Mouse (Mus musculus) erythroblast, embryonic 14.5 days (primary cell): Measurements from ENCODE around the gene Gba.

Experiments
- GATA1 ChIP-seq: IDR thresholded peaks from 2 replicates; pipeline ENCODE4 v1.6.1; 2012; ENCODE audit warnings: low read length, inconsistent platforms, mixed read lengths
- TAL1 ChIP-seq: IDR thresholded peaks from 3 replicates; pipeline ENCODE4 v1.6.1; 2012; ENCODE audit warnings: low read length, inconsistent platforms, mixed read lengths

GRCm38 (mm10) chr3:89183058-89183958, 19.4 kb upstream of the Gba start, which contains the start of gene Fam189b:
- no peak for TF ChIP-seq GATA1
- TF ChIP-seq TAL1 = no peak
